Mouse (Mus musculus) forebrain, embryonic 13.5 days (tissue): Measurements from ENCODE around the gene Acmsd. TPM values are rescaled to one million over a fixed set of nuclear protein-coding genes. Genes with fewer than 3 reads are reported as not detected.

Experiments
- ATAC-seq: fragments of 200-750 bp; cut with Nextera tagmentation; 2 replicates; pipeline ENCODE4 v1.8.0; 2017
- H3K27ac ChIP-seq: fragments of 300-500 bp; sonication (generic); 2 replicates; pipeline ENCODE4 v1.5.1; 2015; ENCODE audit warnings: inconsistent platforms, mild to moderate bottlenecking, moderate library complexity
- H3K27me3 ChIP-seq: fragments of 300-500 bp; sonication (generic); 2 replicates; pipeline ENCODE4 v1.6.1; 2015; ENCODE audit warnings: mild to moderate bottlenecking, inconsistent platforms
- H3K36me3 ChIP-seq: fragments of 300-500 bp; sonication (generic); 2 replicates; pipeline ENCODE4 v1.6.1; 2015; ENCODE audit warnings: mild to moderate bottlenecking, inconsistent platforms; ENCODE audit not compliant: poor library complexity, severe bottlenecking
- H3K4me1 ChIP-seq: fragments of 300-500 bp; sonication (generic); 2 replicates; pipeline ENCODE4 v1.6.1; 2015; ENCODE audit warnings: inconsistent platforms
- H3K4me2 ChIP-seq: fragments of 300-500 bp; sonication (generic); 2 replicates; pipeline ENCODE4 v1.6.1; 2015; ENCODE audit warnings: inconsistent platforms, mild to moderate bottlenecking, moderate library complexity
- H3K4me3 ChIP-seq: fragments of 300-500 bp; sonication (generic); 2 replicates; pipeline ENCODE4 v1.5.1; 2015; ENCODE audit warnings: mild to moderate bottlenecking, inconsistent platforms
- H3K9ac ChIP-seq: fragments of 300-500 bp; sonication (generic); 2 replicates; pipeline ENCODE4 v1.6.1; 2015; ENCODE audit warnings: mild to moderate bottlenecking, inconsistent platforms
- H3K9me3 ChIP-seq: fragments of 300-500 bp; sonication (generic); replicated peaks from 2 replicates; pipeline ENCODE4 v1.6.1; 2016; ENCODE audit warnings: inconsistent platforms
- WGBS: fragments of 180-500 bp; shearing (Covaris S2); methylation state at CpG from one replicate; pipeline ENCODE4 v1.1.7; 2015; 5-methylcytosine and 5-hydroxymethylcytosine counted together
- polyA plus RNA-seq: library from polyadenylated mRNA; unstranded; fragments of >200 nt; fragmentation: Nextera tagmentation; extraction: Ambion mirVana; gene quantifications from 2 replicates; pipeline ENCODE4 v1.2.1, GENCODE M21; 2015

Acmsd gene
- polyA plus RNA-seq = 0.08 TPM in 1 of 2 replicates, not detected in the other

DNA sequence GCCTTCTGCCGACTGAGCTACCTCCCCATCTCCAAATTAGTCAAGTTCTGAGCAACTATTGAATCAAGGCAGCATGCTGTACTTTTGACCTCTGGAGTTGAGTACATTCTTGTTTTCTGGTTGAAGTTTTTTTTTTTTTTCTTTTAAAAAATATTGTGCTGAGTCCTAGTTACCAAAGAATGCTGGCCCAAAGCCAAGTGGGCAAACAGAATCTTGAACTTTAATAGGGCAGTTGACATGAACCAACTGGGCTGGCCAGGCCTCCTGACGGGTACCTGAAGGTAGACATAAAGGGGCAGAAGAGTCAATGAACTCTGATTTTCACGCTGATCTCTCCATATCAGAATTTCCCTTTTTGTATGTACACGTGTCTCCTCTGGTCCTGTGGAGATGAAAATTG, at the start of gene Acmsd:
Gene Acmsd (plus strand): TSS at position 318 of the 400 bp plus-strand sequence.
- Histone ChIP-seq H3K4me3 (no peak within 1 kb of the TSS), H3K27me3 (no peaks in the 10 kb centered on the region), H3K36me3 (no peaks in the 10 kb centered on the region), H3K27ac (no peak within 1 kb of the TSS), H3K9ac (no peak within 1 kb of the TSS), H3K4me1 (no peaks in the 10 kb centered on the region), H3K9me3 (no peaks in the 10 kb centered on the region), H3K4me2 (no peak within 1 kb of the TSS)
- 95% methylated on average over 4 of the region's 4 CpGs for WGBS
- ATAC-seq = no peak

DNA sequence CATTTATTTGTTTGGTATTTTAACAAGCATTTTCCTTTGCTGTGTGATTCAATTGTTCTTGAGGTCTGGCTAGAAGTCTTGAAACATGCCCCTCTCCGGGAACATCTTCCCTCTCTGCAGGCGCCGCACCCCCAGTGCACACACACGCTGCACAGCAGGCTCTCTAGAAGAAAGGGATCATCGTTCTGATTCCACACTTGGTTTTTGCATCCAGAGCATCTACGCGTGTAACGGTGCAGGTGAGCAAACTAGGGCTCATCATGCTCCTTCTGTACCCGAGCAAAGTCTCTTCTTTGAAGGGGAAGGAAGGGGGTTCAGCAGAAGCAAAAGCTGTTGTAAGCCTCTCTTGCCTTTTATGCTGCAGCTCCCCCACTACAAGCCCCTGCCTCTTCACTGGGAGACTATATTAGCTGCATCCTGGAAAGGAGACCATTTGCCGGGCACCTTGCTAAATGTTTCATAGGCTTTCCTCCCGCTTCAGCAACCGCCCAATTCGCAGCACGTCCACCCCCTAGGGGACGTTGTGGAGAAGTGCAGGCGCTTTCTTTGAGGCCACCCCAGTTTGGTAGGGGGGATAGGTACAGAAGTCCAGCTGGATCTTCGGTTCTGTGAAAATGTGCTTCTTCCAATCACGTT, 49.6 kb upstream of the Acmsd start, which contains the start of gene Tmem163:
Gene Tmem163 (minus strand): TSS at position 51 of the 636 bp plus-strand sequence.
- ATAC-seq = peak; percentile 3; the same call in 1 of the 2 replicates
- no peak within 1 kb of the TSS for H3K9ac ChIP-seq

GRCm38 (mm10) chr1:127696533-127696932, 32.7 kb upstream of the Acmsd start:
- Histone ChIP-seq H3K27me3 (no peaks in the 10 kb centered on the region), H3K4me3 (no peak overlapping the region), H3K9me3 (no peaks in the 10 kb centered on the region), H3K4me1 (no peaks in the 10 kb centered on the region), H3K36me3 (no peaks in the 10 kb centered on the region), H3K9ac (no peak overlapping the region), H3K27ac (no peak overlapping the region), H3K4me2 (no peak overlapping the region)
- ATAC-seq = no peak
- 21% methylated on average over 2 of the region's 2 CpGs for WGBS

More for the DNA sequence above, 49.6 kb upstream of the Acmsd start, which contains the start of gene Tmem163:
- Histone ChIP-seq H3K4me1 (peaks cover 24% of the 10 kb centered on the region), H3K36me3 (no peaks in the 10 kb centered on the region), H3K27me3 (peaks cover 47% of the 10 kb centered on the region), H3K9me3 (no peaks in the 10 kb centered on the region), H3K4me3 (peak within 1 kb of the TSS; percentile 63), H3K27ac (no peak within 1 kb of the TSS), H3K4me2 (peak within 1 kb of the TSS; percentile 97)
- WGBS = 6% methylated on average over 18 of the region's 18 CpGs

DNA sequence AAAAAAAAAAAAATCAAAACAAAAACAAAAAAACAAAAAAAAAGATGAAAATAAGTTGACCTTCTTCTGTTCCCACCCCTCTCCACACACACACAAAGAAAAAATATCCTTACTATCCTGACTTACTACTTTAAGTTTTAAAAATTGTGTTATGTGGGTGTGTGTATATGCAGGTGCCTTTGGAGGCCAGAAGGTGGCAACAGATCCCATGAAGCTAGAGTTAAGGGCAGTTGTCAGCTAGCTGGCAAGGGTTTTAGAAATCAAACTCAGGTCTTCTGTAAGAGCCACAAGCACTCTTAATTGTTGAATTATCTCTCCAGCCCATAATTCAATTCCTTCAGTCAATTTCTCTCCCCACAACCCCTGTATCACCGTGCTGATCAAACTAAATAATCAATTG, 27.0 kb upstream of the Acmsd start:
- Histone ChIP-seq H3K4me1 (no peaks in the 10 kb centered on the region), H3K27ac (no peak overlapping the region), H3K4me3 (no peak overlapping the region), H3K9me3 (no peaks in the 10 kb centered on the region), H3K27me3 (no peaks in the 10 kb centered on the region), H3K4me2 (no peak overlapping the region), H3K9ac (no peak overlapping the region), H3K36me3 (no peaks in the 10 kb centered on the region)
- ATAC-seq = no peak
- 85% methylated on average over 1 of the region's 1 CpGs for WGBS

- H3K27ac ChIP-seq = no peak overlapping the region
- H3K27me3 ChIP-seq = no peaks in the 10 kb centered on the region
- H3K9me3 ChIP-seq = no peaks in the 10 kb centered on the region
- no peak overlapping the region for H3K4me3 ChIP-seq
- no peak overlapping the region for H3K4me2 ChIP-seq
- H3K4me1 ChIP-seq = no peaks in the 10 kb centered on the region
- ATAC-seq = no peak
- 79% methylated on average over 5 of the region's 5 CpGs for WGBS
- no peaks in the 10 kb centered on the region for H3K36me3 ChIP-seq
- H3K9ac ChIP-seq = no peak overlapping the region
Measured at GRCm38 (mm10) chr1:127706269-127706668, 22.9 kb upstream of the Acmsd start.

GRCm38 (mm10) chr1:127716441-127716840, 12.8 kb upstream of the Acmsd start:
- H3K9me3 ChIP-seq = no peaks in the 10 kb centered on the region
- no peaks in the 10 kb centered on the region for H3K36me3 ChIP-seq
- no peak overlapping the region for H3K4me3 ChIP-seq
- no peak overlapping the region for H3K27ac ChIP-seq
- no peaks in the 10 kb centered on the region for H3K4me1 ChIP-seq
- ATAC-seq = no peak
- 92% methylated on average over 8 of the region's 8 CpGs for WGBS
- no peaks in the 10 kb centered on the region for H3K27me3 ChIP-seq
- no peak overlapping the region for H3K4me2 ChIP-seq
- H3K9ac ChIP-seq = no peak overlapping the region

DNA sequence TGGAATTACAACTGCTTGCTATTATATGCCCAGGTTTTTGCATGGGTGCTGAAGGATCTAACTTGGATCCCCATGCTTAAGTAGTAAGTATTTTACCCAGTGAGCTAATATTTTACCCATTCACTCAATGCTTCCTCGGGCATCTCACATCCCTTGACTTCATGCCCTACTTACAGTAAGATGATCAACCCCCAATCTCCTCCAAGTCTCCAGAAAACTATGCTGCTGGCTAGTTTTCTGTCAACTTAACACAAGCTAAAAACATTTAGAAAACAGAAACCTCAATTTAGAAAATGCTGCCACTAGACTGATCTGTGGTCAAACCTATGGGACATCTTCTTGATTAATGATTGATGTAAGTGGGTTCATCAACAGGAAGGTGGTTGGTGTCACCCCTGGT, 10.9 kb upstream of the Acmsd start:
- H3K36me3 ChIP-seq = no peaks in the 10 kb centered on the region
- H3K4me2 ChIP-seq = no peak overlapping the region
- no peaks in the 10 kb centered on the region for H3K9me3 ChIP-seq
- H3K27ac ChIP-seq = no peak overlapping the region
- 86% methylated on average over 1 of the region's 1 CpGs for WGBS
- no peak for ATAC-seq
- H3K9ac ChIP-seq = no peak overlapping the region
- no peaks in the 10 kb centered on the region for H3K27me3 ChIP-seq
- no peak overlapping the region for H3K4me3 ChIP-seq
- no peaks in the 10 kb centered on the region for H3K4me1 ChIP-seq

- 73% methylated on average over 2 of the region's 2 CpGs for WGBS
Measured at GRCm38 (mm10) chr1:127723596-127723995, 5.6 kb upstream of the Acmsd start.

DNA sequence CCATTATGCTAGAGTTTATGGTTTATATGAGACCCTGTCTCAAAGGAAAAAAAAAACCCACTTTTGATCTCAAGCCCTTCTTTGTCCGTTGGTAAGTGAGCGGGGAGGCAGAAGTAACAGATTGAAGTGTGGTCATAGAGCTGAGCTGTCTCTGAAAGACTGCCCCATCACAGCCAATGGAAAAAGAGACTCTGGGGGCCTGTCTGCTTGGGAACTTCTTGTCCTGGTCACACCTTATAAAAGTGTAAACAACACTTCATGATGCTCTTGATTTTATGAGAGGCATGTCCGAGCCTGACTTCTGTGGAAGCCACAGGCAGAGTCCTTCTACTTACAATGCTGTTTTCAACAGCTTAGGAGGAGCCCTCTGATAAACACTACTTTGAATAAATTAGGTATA, 1.9 kb downstream of the Acmsd start:
- Histone ChIP-seq H3K4me1 (no peaks in the 10 kb centered on the region), H3K27me3 (no peaks in the 10 kb centered on the region), H3K9ac (no peak overlapping the region), H3K36me3 (no peaks in the 10 kb centered on the region), H3K4me3 (no peak overlapping the region), H3K4me2 (no peak overlapping the region), H3K9me3 (no peaks in the 10 kb centered on the region), H3K27ac (no peak overlapping the region)
- 54% methylated on average over 3 of the region's 3 CpGs for WGBS
- ATAC-seq = no peak

More at GRCm38 (mm10) chr1:127723596-127723995, 5.6 kb upstream of the Acmsd start:
- no peak overlapping the region for H3K4me2 ChIP-seq
- no peaks in the 10 kb centered on the region for H3K4me1 ChIP-seq
- no peaks in the 10 kb centered on the region for H3K27me3 ChIP-seq
- H3K36me3 ChIP-seq = no peaks in the 10 kb centered on the region
- no peak for ATAC-seq
- no peak overlapping the region for H3K27ac ChIP-seq
- no peak overlapping the region for H3K4me3 ChIP-seq
- H3K9me3 ChIP-seq = no peaks in the 10 kb centered on the region
- no peak overlapping the region for H3K9ac ChIP-seq

GRCm38 (mm10) chr1:127732435-127732834, 3.2 kb downstream of the Acmsd start:
- Histone ChIP-seq H3K4me2 (no peak overlapping the region), H3K9me3 (no peaks in the 10 kb centered on the region), H3K27ac (no peak overlapping the region), H3K4me3 (no peak overlapping the region), H3K27me3 (no peaks in the 10 kb centered on the region), H3K4me1 (no peaks in the 10 kb centered on the region), H3K9ac (no peak overlapping the region), H3K36me3 (no peaks in the 10 kb centered on the region)
- WGBS = 90% methylated on average over 3 of the region's 3 CpGs
- ATAC-seq = no peak

DNA sequence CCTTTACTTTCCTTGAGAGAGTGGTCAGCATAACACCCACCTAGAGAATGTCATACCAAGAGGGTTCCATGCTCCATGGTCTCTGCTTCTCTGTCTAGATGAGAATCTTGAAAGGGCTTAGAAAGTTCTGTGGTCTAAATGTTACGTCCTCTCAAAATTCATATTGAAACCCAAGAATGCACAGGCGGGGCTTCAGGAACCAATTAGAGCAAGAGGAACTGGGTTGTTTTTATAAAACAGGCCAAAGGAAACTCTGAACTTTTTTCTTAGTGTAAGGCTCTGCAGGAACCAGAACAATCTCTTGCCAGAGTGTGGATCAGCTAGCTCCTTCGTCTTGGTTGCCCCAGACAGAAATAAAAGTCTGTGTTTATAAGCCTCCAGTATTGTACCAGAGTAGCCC, 3.6 kb downstream of the Acmsd start:
- no peaks in the 10 kb centered on the region for H3K36me3 ChIP-seq
- no peaks in the 10 kb centered on the region for H3K9me3 ChIP-seq
- H3K27me3 ChIP-seq = no peaks in the 10 kb centered on the region
- ATAC-seq = no peak
- no peak overlapping the region for H3K4me3 ChIP-seq
- H3K4me2 ChIP-seq = no peak overlapping the region
- no peaks in the 10 kb centered on the region for H3K4me1 ChIP-seq
- no peak overlapping the region for H3K27ac ChIP-seq
- H3K9ac ChIP-seq = no peak overlapping the region
- 85% methylated on average over 3 of the region's 3 CpGs for WGBS

- Histone ChIP-seq H3K36me3 (no peaks in the 10 kb centered on the region), H3K4me1 (no peaks in the 10 kb centered on the region), H3K27me3 (no peaks in the 10 kb centered on the region), H3K4me2 (no peak overlapping the region), H3K9me3 (no peaks in the 10 kb centered on the region), H3K4me3 (no peak overlapping the region), H3K9ac (no peak overlapping the region), H3K27ac (no peak overlapping the region)
- ATAC-seq = no peak
- WGBS = 88% methylated on average over 3 of the region's 3 CpGs
Measured at GRCm38 (mm10) chr1:127735356-127735755, 6.1 kb downstream of the Acmsd start.
